Mouse (Mus musculus): Measurements from ENCODE around the gene Flrt1. TPM values are rescaled to one million over a fixed set of nuclear protein-coding genes. Genes with fewer than 3 reads are reported as not detected.

Flrt1 gene
- polyA plus RNA-seq, 1 experiment from 2014 or later = 9.5 TPM

DNA sequence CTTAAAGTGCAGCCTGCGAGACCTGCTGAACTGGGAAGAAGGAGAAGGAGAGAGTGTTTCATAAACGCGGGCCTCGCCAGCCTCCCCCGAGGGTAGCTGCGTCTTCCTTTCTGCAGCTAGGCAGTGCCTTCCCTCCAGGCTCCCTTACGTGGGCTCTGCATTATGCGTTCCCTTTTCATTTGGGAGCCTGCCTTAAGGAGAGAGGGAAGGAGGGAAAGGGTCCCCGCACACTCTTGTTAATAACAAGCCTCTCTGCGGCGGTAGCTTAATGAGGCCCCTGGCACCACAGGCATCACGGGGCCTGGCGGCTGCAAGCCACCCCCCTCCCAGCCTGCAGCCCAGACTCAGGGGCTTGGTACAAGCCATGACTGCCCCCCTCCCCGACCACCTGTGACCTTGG lies 8.0 kb upstream of the Flrt1 start:
- H3K27me3 ChIP-seq (replicated peaks; ENCODE audit: control insufficient read depth, insufficient read depth, low read length) = no peaks in the 10 kb centered on the region
- peak; percentile 60 for DNase-seq (ENCODE audit: low spot score)
- H3K4me2 ChIP-seq (ENCODE audit: low read length) = no peak overlapping the region
- peaks cover 37% of the 10 kb centered on the region for H3K4me1 ChIP-seq (ENCODE audit: control insufficient read depth, insufficient read depth, low read length)
- H3K36me3 ChIP-seq (ENCODE audit: control insufficient read depth, insufficient read depth, low read length) = no peaks in the 10 kb centered on the region
- H3K27ac ChIP-seq (ENCODE audit: low read depth, low read length) = peak overlapping the region; percentile 68
- peak; percentile 56 for ATAC-seq
- no peaks in the 10 kb centered on the region for H3K9me3 ChIP-seq (replicated peaks; ENCODE audit: control insufficient read depth, low read length)
- H3K4me3 ChIP-seq (ENCODE audit: low read depth, low read length) = no peak overlapping the region
- peak overlapping the region; percentile 29; the same call in 1 of the 2 replicates for H3K9ac ChIP-seq (ENCODE audit: low read length)
- WGBS = 8% methylated on average over 14 of the region's 14 CpGs

DNA sequence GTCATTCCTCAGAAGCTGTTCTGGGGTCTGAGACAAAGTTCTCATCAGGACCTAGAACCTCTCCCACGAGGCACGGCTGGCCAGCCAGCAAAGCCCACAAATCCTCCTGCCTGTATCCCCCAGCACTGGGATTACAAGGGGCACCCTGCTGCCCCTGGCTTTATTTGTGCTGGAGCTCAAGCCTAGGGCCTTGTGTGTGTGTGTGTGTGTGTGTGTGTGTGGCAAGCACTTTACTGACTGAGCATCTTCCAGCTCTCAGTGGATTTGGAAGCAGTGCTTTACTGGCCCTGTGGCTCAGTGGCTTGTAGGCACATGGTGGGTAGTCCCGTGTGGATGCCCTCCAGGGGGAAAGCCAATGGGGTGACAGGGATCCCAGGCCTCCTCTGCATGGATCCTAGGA lies 7.1 kb upstream of the Flrt1 start:
- H3K9ac ChIP-seq (ENCODE audit: low read length) = no peak overlapping the region
- H3K4me3 ChIP-seq (ENCODE audit: low read depth, low read length) = no peak overlapping the region
- no peak overlapping the region; the same call in 1 of the 2 replicates for H3K27ac ChIP-seq (ENCODE audit: low read depth, low read length)
- H3K27me3 ChIP-seq (replicated peaks; ENCODE audit: control insufficient read depth, insufficient read depth, low read length) = no peaks in the 10 kb centered on the region
- H3K4me2 ChIP-seq (ENCODE audit: low read length) = no peak overlapping the region
- H3K9me3 ChIP-seq (replicated peaks; ENCODE audit: control insufficient read depth, low read length) = no peaks in the 10 kb centered on the region
- peaks cover 43% of the 10 kb centered on the region for H3K4me1 ChIP-seq (ENCODE audit: control insufficient read depth, insufficient read depth, low read length)
- 17% methylated on average over 3 of the region's 3 CpGs for WGBS
- DNase-seq (ENCODE audit: low spot score) (no peak), ATAC-seq (no peak)
- H3K36me3 ChIP-seq (ENCODE audit: control insufficient read depth, insufficient read depth, low read length) = no peaks in the 10 kb centered on the region

DNA sequence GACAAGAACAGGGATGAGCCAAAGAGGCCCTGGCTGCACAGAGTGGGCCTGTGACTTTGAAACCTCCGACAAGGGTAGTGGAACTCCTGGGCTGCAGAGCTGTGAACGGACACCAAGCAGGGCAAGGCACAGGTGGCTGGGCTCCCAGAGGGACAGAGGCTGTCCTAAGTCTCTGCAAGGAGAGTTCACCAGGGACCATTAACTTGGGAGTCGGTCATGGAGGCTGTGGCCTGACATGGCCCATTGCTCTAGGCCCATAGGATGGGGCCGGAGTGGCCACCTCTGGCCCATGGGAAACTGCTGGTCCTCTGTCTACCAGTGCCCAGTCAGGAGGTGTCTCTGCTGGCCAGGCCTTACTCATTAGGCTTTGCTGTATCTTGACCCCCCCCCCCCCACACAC lies 6.2 kb upstream of the Flrt1 start:
- no peak overlapping the region for H3K9ac ChIP-seq (ENCODE audit: low read length)
- DNase-seq (ENCODE audit: low spot score) (no peak), ATAC-seq (no peak)
- 85% methylated on average over 4 of the region's 4 CpGs for whole genome bisulfite sequencing
- H3K36me3 ChIP-seq (ENCODE audit: control insufficient read depth, insufficient read depth, low read length) = no peaks in the 10 kb centered on the region
- no peak overlapping the region for H3K27ac ChIP-seq (ENCODE audit: low read depth, low read length)
- H3K27me3 ChIP-seq (replicated peaks; ENCODE audit: control insufficient read depth, insufficient read depth, low read length) = no peaks in the 10 kb centered on the region
- no peak overlapping the region for H3K4me2 ChIP-seq (ENCODE audit: low read length)
- no peaks in the 10 kb centered on the region for H3K9me3 ChIP-seq (replicated peaks; ENCODE audit: control insufficient read depth, low read length)
- H3K4me1 ChIP-seq (ENCODE audit: control insufficient read depth, insufficient read depth, low read length) = peaks cover 43% of the 10 kb centered on the region
- H3K4me3 ChIP-seq (ENCODE audit: low read depth, low read length) = no peak overlapping the region

DNA sequence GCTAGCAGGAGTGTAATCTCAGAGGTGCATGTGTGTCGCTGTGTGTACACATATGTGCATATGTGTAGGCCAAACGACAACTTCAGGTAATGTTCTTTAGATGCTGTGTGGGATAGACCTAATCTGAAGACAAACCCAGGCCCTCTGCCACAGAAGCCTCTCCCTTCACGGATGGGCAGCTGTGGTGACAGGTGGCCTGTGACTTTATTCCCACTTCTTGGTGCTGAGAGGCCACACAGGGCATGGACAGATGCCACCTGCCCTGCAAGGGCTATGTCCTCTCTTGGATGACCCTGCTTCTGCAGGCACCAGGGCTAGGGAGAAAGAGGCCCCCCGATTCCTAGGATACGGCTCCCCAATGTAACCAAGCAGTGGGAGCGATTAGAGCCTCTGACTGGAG lies 5.8 kb upstream of the Flrt1 start:
- no peak overlapping the region for H3K4me3 ChIP-seq (ENCODE audit: low read depth, low read length)
- no peaks in the 10 kb centered on the region for H3K9me3 ChIP-seq (replicated peaks; ENCODE audit: control insufficient read depth, low read length)
- H3K27me3 ChIP-seq (replicated peaks; ENCODE audit: control insufficient read depth, insufficient read depth, low read length) = no peaks in the 10 kb centered on the region
- no peaks in the 10 kb centered on the region for H3K36me3 ChIP-seq (ENCODE audit: control insufficient read depth, insufficient read depth, low read length)
- no peak for ATAC-seq
- DNase-seq (ENCODE audit: low spot score) = no peak
- peaks cover 43% of the 10 kb centered on the region for H3K4me1 ChIP-seq (ENCODE audit: control insufficient read depth, insufficient read depth, low read length)
- WGBS = 88% methylated on average over 6 of the region's 6 CpGs
- no peak overlapping the region for H3K9ac ChIP-seq (ENCODE audit: low read length)
- no peak overlapping the region for H3K4me2 ChIP-seq (ENCODE audit: low read length)
- no peak overlapping the region for H3K27ac ChIP-seq (ENCODE audit: low read depth, low read length)

DNA sequence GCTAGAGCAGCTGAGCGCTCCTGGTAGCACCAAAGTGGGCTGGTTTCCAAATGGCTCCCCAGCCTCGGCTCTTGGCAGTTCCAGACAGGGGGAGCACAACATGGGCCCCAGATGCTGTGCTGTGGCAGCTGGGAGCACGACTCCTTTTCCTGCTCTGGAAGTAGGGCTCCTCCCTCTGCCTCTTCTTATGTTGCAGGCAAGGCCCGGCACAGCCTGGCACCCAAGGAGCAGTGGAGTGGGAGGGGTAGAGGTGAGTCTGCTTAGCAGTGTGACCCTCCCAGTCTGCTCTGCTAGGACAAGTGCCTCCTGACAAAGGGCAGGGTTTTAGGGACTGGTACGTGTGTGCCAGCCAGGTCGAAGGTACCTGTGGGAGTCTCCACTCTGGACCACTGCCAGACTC lies 5.3 kb upstream of the Flrt1 start:
- Histone ChIP-seq H3K4me3 (ENCODE audit: low read depth, low read length) (no peak overlapping the region), H3K27me3 (replicated peaks; ENCODE audit: control insufficient read depth, insufficient read depth, low read length) (no peaks in the 10 kb centered on the region), H3K4me1 (ENCODE audit: control insufficient read depth, insufficient read depth, low read length) (peaks cover 43% of the 10 kb centered on the region), H3K4me2 (ENCODE audit: low read length) (no peak overlapping the region), H3K9me3 (replicated peaks; ENCODE audit: control insufficient read depth, low read length) (no peaks in the 10 kb centered on the region), H3K36me3 (ENCODE audit: control insufficient read depth, insufficient read depth, low read length) (no peaks in the 10 kb centered on the region), H3K27ac (ENCODE audit: low read depth, low read length) (no peak overlapping the region), H3K9ac (ENCODE audit: low read length) (no peak overlapping the region)
- WGBS = 45% methylated on average over 6 of the region's 6 CpGs
- no peak for ATAC-seq
- DNase-seq (ENCODE audit: low spot score) = no peak

DNA sequence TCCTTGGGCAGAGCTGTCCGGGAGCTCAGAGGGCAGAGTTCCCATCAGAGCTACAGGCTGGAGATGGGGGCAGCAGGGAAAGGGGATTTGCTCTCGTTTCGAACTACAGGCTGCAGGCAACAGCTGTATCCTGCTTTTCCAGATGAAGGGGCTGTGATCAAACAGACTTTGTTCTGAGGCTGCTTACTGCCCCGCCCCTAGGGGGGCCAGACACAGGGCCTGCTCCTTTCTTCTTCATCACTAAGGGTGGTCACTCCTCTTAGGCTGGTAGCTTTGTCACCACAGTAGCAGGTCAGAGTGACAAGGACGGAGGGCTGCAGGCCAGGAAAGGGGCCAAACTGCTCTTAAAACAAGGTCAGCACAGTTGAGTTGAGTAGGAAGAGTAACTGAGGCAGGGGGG lies 4.6 kb upstream of the Flrt1 start:
- H3K4me3 ChIP-seq (ENCODE audit: low read depth, low read length) = no peak overlapping the region
- no peak for DNase-seq (ENCODE audit: low spot score)
- H3K4me2 ChIP-seq (ENCODE audit: low read length) = no peak overlapping the region
- peaks cover 46% of the 10 kb centered on the region for H3K4me1 ChIP-seq (ENCODE audit: control insufficient read depth, insufficient read depth, low read length)
- no peaks in the 10 kb centered on the region for H3K27me3 ChIP-seq (replicated peaks; ENCODE audit: control insufficient read depth, insufficient read depth, low read length)
- H3K36me3 ChIP-seq (ENCODE audit: control insufficient read depth, insufficient read depth, low read length) = no peaks in the 10 kb centered on the region
- no peak for ATAC-seq
- H3K9me3 ChIP-seq (replicated peaks; ENCODE audit: control insufficient read depth, low read length) = no peaks in the 10 kb centered on the region
- H3K27ac ChIP-seq (ENCODE audit: low read depth, low read length) = no peak overlapping the region
- 8% methylated on average over 5 of the region's 5 CpGs for WGBS
- H3K9ac ChIP-seq (ENCODE audit: low read length) = no peak overlapping the region

DNA sequence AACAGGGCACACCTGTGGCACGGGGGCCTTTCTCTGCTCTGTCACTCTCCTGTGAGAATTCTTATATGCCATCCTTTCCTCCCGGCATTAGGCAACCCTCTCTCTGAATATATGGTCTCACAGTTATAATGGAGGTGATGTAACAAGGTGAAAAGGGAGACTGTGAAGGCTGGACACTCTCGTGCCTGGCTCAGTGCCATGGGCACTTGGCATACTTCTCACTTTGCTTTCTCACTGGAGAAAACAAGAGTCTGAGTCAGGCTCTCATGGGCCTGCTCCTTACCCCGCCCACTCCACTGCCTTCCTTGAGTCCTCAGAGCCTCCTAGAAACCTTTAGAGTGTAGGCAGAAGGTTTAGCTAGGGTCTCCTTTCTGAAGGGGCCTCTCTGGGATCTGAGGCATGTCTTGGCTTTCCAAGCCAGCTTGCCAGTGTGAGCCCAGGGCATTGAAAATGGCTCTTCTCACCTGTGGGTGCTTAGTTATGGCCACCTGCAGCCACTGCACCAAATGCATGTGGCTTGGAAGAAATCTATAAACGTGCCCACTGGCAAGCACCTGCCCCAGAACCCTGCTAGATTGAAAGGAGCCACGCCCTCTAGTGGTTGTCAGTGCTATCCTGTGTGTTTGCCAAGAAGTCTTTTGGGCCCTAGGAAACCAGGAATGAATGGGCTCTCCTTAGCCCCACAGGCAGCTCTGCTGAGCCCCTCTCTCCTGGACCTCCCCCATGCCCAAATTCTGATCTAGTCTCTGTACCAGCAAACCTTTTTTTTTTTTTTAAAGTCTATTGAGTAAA lies 2.8 kb upstream of the Flrt1 start:
- Histone ChIP-seq H3K27ac (ENCODE audit: low read depth, low read length) (no peak overlapping the region; the same call in 1 of the 2 replicates), H3K9me3 (replicated peaks; ENCODE audit: control insufficient read depth, low read length) (no peaks in the 10 kb centered on the region), H3K36me3 (ENCODE audit: control insufficient read depth, insufficient read depth, low read length) (no peaks in the 10 kb centered on the region), H3K9ac (ENCODE audit: low read length) (no peak overlapping the region), H3K4me3 (ENCODE audit: low read depth, low read length) (no peak overlapping the region), H3K4me1 (ENCODE audit: control insufficient read depth, insufficient read depth, low read length) (peaks cover 45% of the 10 kb centered on the region), H3K4me2 (ENCODE audit: low read length) (no peak overlapping the region), H3K27me3 (replicated peaks; ENCODE audit: control insufficient read depth, insufficient read depth, low read length) (no peaks in the 10 kb centered on the region)
- DNase-seq (ENCODE audit: low spot score) (no peak), ATAC-seq (no peak)
- WGBS = 46% methylated on average over 6 of the region's 6 CpGs

DNA sequence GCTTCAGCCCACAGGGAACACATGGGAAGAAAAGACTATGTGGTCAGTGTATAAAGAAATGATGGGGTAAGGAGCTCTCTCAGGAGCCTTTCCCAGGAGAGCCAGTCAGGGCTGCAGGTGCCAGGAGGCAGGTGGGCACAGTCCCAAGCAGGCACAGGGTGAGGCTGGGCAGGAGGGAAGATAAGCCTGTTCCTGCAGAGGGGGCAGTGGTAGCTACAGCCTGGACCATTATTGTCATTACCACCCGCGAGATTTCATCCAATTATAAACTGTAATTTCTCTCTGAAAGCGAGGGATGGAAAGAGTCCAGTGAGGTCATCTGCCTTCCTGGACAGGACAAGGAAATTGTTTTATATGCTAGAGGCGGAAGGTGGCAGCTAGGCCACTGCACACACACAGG lies 1.6 kb upstream of the Flrt1 start:
- Histone ChIP-seq H3K4me2 (ENCODE audit: low read length) (no peak overlapping the region), H3K4me1 (ENCODE audit: control insufficient read depth, insufficient read depth, low read length) (peaks cover 45% of the 10 kb centered on the region), H3K9me3 (replicated peaks; ENCODE audit: control insufficient read depth, low read length) (no peaks in the 10 kb centered on the region), H3K9ac (ENCODE audit: low read length) (no peak overlapping the region), H3K27me3 (replicated peaks; ENCODE audit: control insufficient read depth, insufficient read depth, low read length) (no peaks in the 10 kb centered on the region), H3K27ac (ENCODE audit: low read depth, low read length) (no peak overlapping the region), H3K36me3 (ENCODE audit: control insufficient read depth, insufficient read depth, low read length) (no peaks in the 10 kb centered on the region), H3K4me3 (ENCODE audit: low read depth, low read length) (no peak overlapping the region)
- ATAC-seq (no peak), DNase-seq (ENCODE audit: low spot score) (no peak)
- 83% methylated on average over 4 of the region's 4 CpGs for WGBS

DNA sequence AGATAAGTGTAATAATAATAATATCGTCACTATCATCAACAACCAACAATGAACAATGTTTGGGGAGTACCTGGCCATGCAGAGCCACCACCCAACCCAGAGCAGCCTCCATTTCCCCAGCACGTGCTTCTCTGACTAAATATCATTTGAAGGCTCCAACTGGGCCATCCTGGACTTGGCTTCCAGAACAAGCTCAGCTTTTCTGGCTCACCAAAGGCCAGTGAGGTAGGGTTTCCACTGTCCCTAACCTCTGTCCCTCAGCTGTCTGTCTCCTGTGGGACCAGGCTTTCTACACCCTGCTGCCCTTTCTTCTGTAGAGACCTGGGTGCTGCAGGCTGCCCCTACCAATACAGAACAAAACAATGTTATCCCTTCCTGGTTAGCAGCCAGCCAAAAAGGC lies 1.0 kb upstream of the Flrt1 start:
- Histone ChIP-seq H3K4me3 (ENCODE audit: low read depth, low read length) (no peak overlapping the region), H3K9me3 (replicated peaks; ENCODE audit: control insufficient read depth, low read length) (no peaks in the 10 kb centered on the region)
- no peak for ATAC-seq

More for the DNA sequence above, 1.0 kb upstream of the Flrt1 start:
- H3K4me2 ChIP-seq (ENCODE audit: low read length) = no peak overlapping the region
- no peak for DNase-seq (ENCODE audit: low spot score)
- no peaks in the 10 kb centered on the region for H3K36me3 ChIP-seq (ENCODE audit: control insufficient read depth, insufficient read depth, low read length)
- no peaks in the 10 kb centered on the region for H3K27me3 ChIP-seq (replicated peaks; ENCODE audit: control insufficient read depth, insufficient read depth, low read length)
- WGBS = 88% methylated on average over 2 of the region's 2 CpGs
- H3K27ac ChIP-seq (ENCODE audit: low read depth, low read length) = no peak overlapping the region
- no peak overlapping the region for H3K9ac ChIP-seq (ENCODE audit: low read length)
- peaks cover 49% of the 10 kb centered on the region for H3K4me1 ChIP-seq (ENCODE audit: control insufficient read depth, insufficient read depth, low read length)

Data from forebrain, embryonic 14.5 days (tissue).